Mouse (Mus musculus) C3H10T1/2 (cell line): ENCODE measurements around the gene Ccdc27. TPM values are rescaled to one million over a fixed set of nuclear protein-coding genes. Genes with fewer than 3 reads are reported as not detected.

ENCODE experiments used
- polyA plus RNA-seq, 2 experiments: library from polyadenylated mRNA; unstranded; fragments of >200 nt; fragmentation: generic; extraction: Trizol; gene quantifications; one replicate each; pipeline ENCODE4 v1.2.1; 2012; ENCODE audit warnings: missing spikeins in 2 of 2

Gene Ccdc27
- polyA plus RNA-seq, result under 1 TPM in 1 of 2 experiments, not detected in 1; 0.02 TPM

DNA sequence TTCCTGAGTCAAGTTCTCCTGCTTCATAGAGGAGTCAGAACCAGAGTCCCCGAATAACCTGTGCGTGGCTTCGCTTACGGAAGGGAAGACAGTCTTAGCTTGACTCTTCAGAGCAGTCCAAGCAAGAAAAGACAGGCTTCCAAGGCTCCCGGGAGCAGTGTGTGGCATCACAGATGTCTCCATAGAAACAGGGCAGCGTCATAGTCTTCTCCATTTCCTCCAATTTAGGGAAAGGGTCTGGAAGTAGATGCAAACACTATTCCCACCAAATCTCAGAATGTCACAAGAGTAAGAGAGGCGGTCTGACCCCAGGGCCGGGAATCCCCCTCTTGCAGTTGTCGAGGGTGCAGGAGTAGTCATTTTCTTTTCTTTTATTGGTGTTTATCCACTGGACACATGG, at the start of gene Ccdc27:
Ccdc27 (minus strand) TSS at position 101 of the 400 bp plus-strand sequence.

DNA sequence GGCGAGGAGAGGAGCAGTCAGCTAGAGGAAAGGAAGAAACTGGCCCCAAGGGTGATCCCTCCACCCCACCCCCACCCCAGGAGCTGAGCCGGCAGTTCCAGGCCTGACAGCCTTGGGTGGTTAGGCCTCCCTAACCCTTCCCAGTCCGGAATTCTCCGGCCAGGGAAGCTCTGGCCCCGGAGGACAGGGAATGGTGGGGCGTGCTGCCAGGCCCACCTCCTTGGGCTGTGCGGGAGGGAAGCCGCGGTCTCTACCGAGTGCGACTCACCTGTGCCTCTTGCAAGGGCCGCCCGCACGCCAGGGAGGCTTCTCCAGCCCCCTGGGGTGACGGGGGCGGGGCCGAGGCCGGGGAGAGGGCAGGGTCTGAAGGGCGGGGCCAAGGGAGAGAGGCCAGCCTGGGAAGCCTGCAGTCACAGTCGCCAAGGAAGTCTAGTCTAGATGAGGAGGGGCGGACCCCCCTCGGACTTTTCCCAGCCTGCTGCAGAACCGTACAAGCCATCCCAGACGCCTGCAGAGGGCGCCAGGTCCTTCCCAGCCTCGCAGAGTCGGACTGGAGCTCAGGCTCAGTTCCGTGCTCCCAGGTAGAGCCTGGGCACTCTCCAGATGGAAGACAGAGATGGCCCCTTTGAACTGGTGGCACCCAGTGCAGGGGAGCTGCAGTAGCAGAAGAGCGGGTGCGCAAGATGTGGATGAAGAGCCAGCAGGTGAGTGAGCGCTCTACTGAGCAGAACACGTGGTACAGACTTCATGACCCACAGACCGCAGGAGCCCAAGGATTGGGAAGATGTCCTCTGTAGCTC, 16.6 kb downstream of the Ccdc27 start, which contains the start of gene Smim1:
Smim1 (minus strand) TSS at position 590 of the 800 bp plus-strand sequence.

DNA sequence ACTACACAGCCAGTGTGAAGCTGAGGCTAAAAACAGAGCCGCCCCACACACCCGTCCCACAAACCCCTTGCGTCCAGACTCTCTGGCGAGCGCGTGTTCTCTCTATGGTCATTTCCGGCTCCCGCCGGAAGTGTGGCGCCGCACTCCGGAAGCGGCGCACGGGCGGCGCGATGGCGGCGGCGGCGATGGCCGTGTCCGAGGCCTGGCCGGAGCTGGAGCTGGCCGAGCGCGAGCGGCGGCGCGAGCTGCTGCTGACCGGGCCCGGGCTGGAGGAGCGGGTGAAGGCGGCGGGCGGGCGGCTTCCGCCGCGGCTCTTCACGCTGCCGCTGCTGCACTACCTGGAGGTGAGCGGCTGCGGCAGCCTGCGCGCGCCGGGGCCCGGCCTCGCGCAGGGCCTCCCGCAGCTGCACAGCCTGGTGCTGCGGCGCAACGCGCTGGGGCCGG, 30.8 kb downstream of the Ccdc27 start, which contains the start of gene Lrrc47:
Lrrc47 (plus strand) TSS at position 86 of the 444 bp plus-strand sequence.

Other genes starting within 250 kb of the Ccdc27 start
- gene A430005L14Rik, start 85.4 kb downstream of the Ccdc27 start, polyA plus RNA-seq, result 10 to 100 TPM; 24.1 to 25.6 TPM
- gene Dffb, start 67.6 kb downstream of the Ccdc27 start, polyA plus RNA-seq, result 1 to 10 TPM in 1 of 2 experiments, under 1 TPM in 1; 0.43 to 5.0 TPM
- 10 to 100 TPM; 10.5 to 11.0 TPM for gene Cep104, start 67.5 kb downstream of the Ccdc27 start, polyA plus RNA-seq
- 10 to 100 TPM; 19.1 to 28.1 TPM for gene Lrrc47, start 30.9 kb downstream of the Ccdc27 start, polyA plus RNA-seq
- gene Smim1, start 16.4 kb downstream of the Ccdc27 start, polyA plus RNA-seq, result 10 to 100 TPM in 1 of 2 experiments, 1 to 10 TPM in 1; 6.9 to 31.0 TPM
- gene Trp73, start 97.5 kb upstream of the Ccdc27 start, polyA plus RNA-seq, result under 1 TPM in 1 of 2 experiments, not detected in 1; under 0.01 TPM
- 10 to 100 TPM; 16.4 to 19.6 TPM for gene Wrap73, start 99.7 kb upstream of the Ccdc27 start, polyA plus RNA-seq
- 10 to 100 TPM; 26.4 to 69.1 TPM for gene Tprgl, start 118.0 kb upstream of the Ccdc27 start, polyA plus RNA-seq
- under 1 TPM; 0.01 to 0.39 TPM for gene Megf6, start 128.1 kb upstream of the Ccdc27 start, polyA plus RNA-seq